Mouse (Mus musculus) heart, adult 9 months (tissue): ENCODE results near the gene Cmss1.

Source experiments
- DNase-seq, 2 experiments: peaks; one replicate each; pipeline ENCODE4 v3.0.0; 2022; ENCODE audit warnings: low spot score in 2 of 2

Gene Cmss1

GRCm38 (mm10) chr16:57515636-57516035 lies 91.0 kb downstream of the Cmss1 start:
- DNase-seq: peak in 1 of 2 experiments; percentile 52

GRCm38 (mm10) chr16:57514371-57514770 lies 92.3 kb downstream of the Cmss1 start:
- no peak for DNase-seq

- no peak for DNase-seq
These were observed 93.1 kb downstream of the Cmss1 start for GRCm38 (mm10) chr16:57513562-57513961.

GRCm38 (mm10) chr16:57509099-57509498 lies 97.6 kb downstream of the Cmss1 start:
- no peak for DNase-seq

- peak in 1 of 2 experiments; percentile 46 for DNase-seq
These were observed 98.3 kb downstream of the Cmss1 start for GRCm38 (mm10) chr16:57508351-57508750.

GRCm38 (mm10) chr16:57506133-57506532 lies 100.5 kb downstream of the Cmss1 start:
- DNase-seq: no peak

GRCm38 (mm10) chr16:57504728-57505127 lies 101.9 kb downstream of the Cmss1 start:
- no peak for DNase-seq

GRCm38 (mm10) chr16:57502761-57503160 lies 103.9 kb downstream of the Cmss1 start:
- no peak for DNase-seq

GRCm38 (mm10) chr16:57502230-57502629 lies 104.4 kb downstream of the Cmss1 start:
- no peak for DNase-seq

- no peak for DNase-seq
These were observed 105.8 kb downstream of the Cmss1 start for GRCm38 (mm10) chr16:57500851-57501250.

- no peak for DNase-seq
These were observed 110.1 kb downstream of the Cmss1 start for GRCm38 (mm10) chr16:57496437-57497173.

GRCm38 (mm10) chr16:57495476-57496203 lies 111.0 kb downstream of the Cmss1 start:
- no peak for DNase-seq

- DNase-seq: no peak
These were observed 114.8 kb downstream of the Cmss1 start for GRCm38 (mm10) chr16:57491853-57492252.

- DNase-seq: no peak
These were observed 116.0 kb downstream of the Cmss1 start for GRCm38 (mm10) chr16:57490691-57491090.

GRCm38 (mm10) chr16:57488661-57489060 lies 118.0 kb downstream of the Cmss1 start:
- no peak for DNase-seq

GRCm38 (mm10) chr16:57486266-57486665 lies 120.4 kb downstream of the Cmss1 start:
- DNase-seq: no peak

GRCm38 (mm10) chr16:57485265-57485664 lies 121.4 kb downstream of the Cmss1 start:
- peak; percentile 53 to 69 for DNase-seq

- DNase-seq: no peak
These were observed 122.4 kb downstream of the Cmss1 start for GRCm38 (mm10) chr16:57484043-57484795.

GRCm38 (mm10) chr16:57483503-57483902 lies 123.2 kb downstream of the Cmss1 start:
- DNase-seq: no peak

GRCm38 (mm10) chr16:57482911-57483310 lies 123.8 kb downstream of the Cmss1 start:
- DNase-seq: no peak

GRCm38 (mm10) chr16:57482264-57482663 lies 124.4 kb downstream of the Cmss1 start:
- no peak for DNase-seq

- DNase-seq: no peak
These were observed 126.9 kb downstream of the Cmss1 start for GRCm38 (mm10) chr16:57479776-57480175.
